Mouse (Mus musculus) liver, embryonic 14 days (tissue): ENCODE measurements around the gene Lipo4. TPM values are rescaled to one million over a fixed set of nuclear protein-coding genes. Genes with fewer than 3 reads are reported as not detected.

ENCODE experiments used
- polyA plus RNA-seq: library from polyadenylated mRNA; depleted of rRNA; stranded (reverse); fragments of >200 nt; gene quantifications from 2 replicates; pipeline ENCODE4 v1.2.3, GENCODE M21; 2012; rRNA removed

The Lipo4 gene
- not detected in 2 replicates for polyA plus RNA-seq

DNA sequence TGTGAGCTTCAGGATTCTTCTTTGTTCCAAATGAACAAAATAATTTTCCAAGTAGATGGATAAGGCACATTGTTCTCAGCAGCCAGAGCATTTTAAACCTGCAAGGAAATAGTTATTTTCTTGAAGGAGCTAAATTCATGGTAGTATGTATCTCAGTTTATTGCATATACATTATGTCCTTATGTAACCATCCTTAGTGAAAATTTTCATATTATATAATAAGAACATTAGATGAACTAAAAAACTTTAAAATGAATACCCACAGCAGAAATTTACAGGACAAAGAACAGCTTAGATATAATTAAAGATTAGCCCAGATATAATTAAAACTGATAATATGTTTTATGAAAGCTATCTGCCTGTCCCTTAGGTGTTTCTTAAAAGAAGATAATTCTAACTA, at the start of gene Lipo4:
Gene Lipo4 (minus strand): TSS at position 101 of the 400 bp plus-strand sequence.

Other genes starting within 250 kb of the Lipo4 start
- gene Rnls, start 125.5 kb downstream of the Lipo4 start, polyA plus RNA-seq, result 0.12 and 0.18 TPM in 2 replicates
- gene Gm8978, start 107.5 kb upstream of the Lipo4 start, polyA plus RNA-seq, result not detected in 2 replicates
- gene Lipo2, start 233.6 kb upstream of the Lipo4 start, polyA plus RNA-seq, result 0.01 and 0.02 TPM in 2 replicates
- 1.2 and 1.4 TPM in 2 replicates for gene Lipo3, start 244.2 kb upstream of the Lipo4 start, polyA plus RNA-seq